Mouse (Mus musculus) adrenal gland, postnatal 14 days (tissue): ENCODE measurements around the gene Zfp622. TPM values are rescaled to one million over a fixed set of nuclear protein-coding genes. Genes with fewer than 3 reads are reported as not detected.
A peak's percentile ranks its signal among the peaks of the same experiment; 100 is the strongest.
"Not testable (repeated sequence)": the region's sequence is repeated elsewhere in the genome, so short reads cannot be mapped to it uniquely, and the experiment has no call there.

Experiments used
- DNase-seq: peaks from one replicate; pipeline ENCODE4 v3.0.0; 2021; ENCODE audit warnings: mixed read lengths
- microRNA-seq, 2 experiments: library from miRNA; unstranded; fragments of <30 nt; microRNA quantifications; one replicate each; pipeline ENCODE4 v1.2.0; 2021
- total RNA-seq: library from RNA; stranded (reverse); gene quantifications from 2 replicates; pipeline ENCODE4 v1.2.3, GENCODE M21; 2021

Zfp622 gene
- total RNA-seq, 1 experiment from 2014 or later, result 33.2 TPM

DNA sequence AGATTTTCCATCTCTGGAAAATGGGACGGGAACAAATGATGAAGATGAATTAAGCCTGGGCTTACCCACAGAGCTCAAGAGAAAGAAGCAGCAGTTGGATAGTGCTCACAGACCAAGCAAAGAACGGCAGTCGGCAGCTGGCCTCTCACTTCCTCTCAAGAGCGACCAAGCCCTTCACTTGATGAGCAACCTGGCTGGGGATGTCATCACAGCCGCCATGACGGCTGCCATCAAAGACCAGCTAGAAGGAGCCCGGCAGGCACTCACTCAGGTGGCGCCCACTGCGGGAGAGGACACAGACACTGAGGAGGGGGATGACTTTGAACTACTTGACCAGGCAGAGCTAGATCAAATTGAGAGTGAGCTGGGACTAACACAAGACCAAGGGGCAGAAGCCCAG is 12.6 kb upstream of the Zfp622 start:
- DNase-seq, result no peak

DNA sequence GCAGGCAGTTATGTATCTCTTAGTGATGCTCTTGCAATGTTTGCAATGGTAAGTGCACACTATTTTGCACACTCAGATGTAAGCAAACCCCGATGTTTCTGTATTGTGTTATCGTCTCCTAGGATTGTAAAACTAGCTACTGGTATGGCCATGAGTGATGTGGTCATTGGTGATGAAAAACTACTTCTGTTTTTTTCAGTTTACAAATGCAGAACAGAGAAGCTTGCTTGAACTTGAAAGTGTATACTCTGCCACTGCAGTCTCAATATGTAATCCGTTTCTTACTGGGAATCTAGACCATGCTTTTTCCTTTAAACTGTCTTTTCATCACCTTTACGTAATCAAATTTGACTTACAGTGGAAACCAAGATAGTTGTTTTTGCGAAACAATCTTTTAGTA is 11.4 kb upstream of the Zfp622 start:
- DNase-seq, result no peak

DNA sequence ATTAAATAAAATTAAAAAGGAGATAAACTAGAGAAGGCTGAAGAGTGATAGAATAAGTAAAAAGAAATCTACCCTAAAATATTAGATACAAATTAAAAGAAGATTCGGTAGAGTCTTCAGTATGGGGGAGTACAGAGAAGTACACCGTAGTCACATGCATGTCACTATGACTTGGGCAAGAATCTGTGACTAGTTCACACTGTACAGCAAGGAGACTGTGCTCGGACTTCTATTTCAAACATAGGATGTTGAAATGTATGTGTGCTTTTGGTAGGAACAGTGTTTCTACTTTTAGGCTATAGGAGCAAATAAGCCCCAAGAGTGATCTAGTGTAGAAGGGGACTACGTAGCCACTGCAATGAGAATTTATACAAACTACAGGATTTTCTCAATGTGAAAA is 9.8 kb upstream of the Zfp622 start:
- no peak for DNase-seq

DNA sequence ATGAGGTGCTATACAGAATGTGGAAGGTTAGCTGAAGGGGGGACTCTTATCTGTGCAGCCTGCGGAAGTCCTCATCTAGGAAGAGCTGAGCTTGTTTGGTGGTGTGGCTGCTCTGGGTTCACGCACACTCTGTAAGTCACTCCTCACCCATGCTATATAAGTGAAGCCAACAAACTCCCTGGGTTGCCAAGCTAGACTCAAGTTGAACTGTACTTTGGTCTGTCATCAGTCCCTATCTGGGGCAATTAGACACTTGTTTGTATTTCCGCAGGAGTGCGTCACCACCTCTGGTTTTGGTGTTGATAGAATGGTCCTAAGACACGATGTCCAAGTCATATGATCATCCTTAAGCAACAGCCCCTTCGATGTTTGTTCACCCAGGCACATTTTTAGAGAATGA is 8.4 kb upstream of the Zfp622 start:
- no peak for DNase-seq

DNA sequence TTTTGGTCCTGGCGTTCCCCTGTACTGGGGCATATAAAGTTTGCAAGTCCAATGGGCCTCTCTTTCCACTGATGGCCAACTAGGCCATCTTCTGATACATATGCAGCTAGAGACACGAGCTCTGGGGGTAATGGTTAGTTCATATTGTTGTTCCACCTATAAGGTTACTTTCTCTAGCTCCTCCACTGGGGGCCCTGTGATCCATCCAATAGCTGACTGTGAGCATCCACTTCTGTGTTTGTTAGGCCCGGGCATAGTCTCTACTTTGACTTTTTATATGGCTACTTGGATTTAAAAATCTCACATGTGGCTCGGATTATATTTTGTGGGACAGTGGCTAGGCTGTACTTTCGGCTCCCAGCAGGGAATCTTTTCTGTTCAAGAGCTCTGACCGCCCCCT is 552 bp upstream of the Zfp622 start:
- not testable (repeated sequence) for DNase-seq

DNA sequence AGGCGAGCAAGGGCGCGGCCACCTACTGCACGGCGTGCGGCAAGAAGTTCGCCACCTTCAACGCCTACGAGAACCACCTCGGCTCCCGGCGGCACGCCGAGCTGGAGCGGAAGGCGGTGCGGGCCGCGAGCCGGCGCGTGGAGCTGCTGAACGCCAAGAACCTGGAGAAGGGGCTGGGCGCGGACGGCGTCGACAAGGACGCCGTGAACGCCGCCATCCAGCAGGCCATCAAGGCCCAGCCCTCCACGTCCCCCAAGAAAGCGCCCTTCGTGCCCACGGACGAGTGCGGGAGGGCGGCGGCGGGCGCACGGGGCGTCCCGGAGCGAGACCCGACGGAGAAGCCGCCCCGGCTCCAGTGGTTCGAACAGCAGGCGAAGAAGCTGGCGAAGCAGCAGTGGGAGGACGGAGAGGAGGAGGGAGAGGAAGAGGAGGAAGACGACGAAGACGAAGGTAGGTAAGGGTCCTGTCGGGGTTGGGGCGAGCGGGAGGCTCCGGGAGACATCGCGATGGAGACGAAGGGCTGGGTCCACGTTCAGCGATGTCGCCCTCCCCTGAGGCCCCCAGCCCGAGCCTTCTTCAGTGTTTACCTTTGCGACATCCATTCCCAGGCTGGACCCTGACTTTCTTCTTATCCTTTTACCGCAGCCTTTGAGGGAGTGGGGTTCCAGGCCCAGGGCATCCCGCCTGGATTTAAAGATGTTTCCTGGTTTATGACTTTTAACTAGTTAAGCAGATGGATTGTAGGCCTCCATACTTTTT is 747 bp downstream of the Zfp622 start:
- DNase-seq, result no peak

DNA sequence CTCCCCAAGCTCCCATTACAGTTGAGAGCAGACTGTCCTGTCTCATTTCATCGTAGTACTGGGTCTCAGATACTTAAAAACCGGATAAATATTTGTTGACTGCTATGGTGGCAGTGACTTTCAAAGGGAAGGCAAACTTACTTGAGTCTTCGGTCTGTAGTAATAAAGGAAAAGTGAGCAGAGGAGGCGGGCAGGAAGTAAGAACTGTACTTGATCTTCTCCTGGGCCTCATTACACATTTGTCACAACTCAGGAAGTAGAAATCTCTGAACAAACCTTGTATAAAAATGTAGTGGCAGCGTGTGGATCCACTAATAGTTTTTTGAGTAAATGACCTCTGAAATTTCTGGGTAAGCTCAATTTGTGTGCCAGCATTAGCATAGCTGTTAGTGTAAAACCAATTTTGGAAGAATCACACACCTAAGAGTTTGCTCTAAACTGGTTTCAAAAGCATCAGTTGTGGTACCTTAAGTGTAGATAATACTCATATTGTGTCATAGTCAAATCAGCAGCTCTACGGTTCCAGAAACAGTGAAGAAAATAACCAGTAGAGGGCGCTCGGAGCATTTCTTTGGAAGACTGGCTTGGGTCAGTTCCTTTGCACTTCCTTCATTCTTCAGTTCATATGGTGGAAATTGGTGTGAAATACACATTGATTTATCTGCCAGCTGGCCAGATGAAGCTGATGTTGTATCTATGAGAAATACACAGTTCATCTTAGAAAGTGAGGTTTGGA is 9.0 kb downstream of the Zfp622 start:
- peak; percentile 74 for DNase-seq

DNA sequence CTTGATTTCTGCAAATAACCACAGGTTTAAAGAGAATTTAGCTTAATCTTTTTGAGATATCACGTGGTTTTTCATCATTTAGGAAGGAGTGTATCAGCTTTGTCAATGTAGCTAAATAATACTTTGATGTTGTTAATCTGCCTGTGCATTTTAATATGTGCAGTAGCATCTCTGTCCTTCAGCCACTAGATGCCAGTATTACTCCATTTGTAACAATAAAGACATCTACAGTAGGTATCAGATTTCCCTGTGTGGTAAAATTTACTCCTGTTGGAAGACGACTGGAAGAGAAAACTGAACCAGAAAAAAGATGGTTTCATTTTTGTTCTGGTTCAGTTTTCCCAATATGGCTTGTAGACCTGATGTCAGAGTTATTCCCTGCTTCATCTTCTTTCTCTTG is 11.4 kb downstream of the Zfp622 start:
- no peak for DNase-seq

DNA sequence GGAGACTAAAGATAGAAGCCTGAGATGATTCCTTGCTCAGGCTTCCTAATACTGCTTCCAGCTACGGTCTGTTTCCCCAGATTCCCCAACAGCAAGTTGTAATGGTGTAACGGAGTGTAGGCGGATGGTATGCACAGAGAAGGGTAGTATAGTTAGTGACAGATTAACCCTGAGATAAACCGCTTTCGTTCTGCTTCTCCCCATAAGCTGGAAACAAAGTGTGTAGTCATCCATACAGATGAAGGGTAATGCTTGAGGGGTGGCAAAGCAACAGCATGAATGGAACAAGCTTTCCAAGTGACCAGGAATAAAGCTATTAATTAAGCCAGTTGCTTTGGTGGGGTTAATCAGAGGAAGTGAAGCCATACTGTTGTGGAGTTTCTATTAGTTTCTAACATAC is 15.4 kb downstream of the Zfp622 start:
- DNase-seq, result not testable (repeated sequence)

DNA sequence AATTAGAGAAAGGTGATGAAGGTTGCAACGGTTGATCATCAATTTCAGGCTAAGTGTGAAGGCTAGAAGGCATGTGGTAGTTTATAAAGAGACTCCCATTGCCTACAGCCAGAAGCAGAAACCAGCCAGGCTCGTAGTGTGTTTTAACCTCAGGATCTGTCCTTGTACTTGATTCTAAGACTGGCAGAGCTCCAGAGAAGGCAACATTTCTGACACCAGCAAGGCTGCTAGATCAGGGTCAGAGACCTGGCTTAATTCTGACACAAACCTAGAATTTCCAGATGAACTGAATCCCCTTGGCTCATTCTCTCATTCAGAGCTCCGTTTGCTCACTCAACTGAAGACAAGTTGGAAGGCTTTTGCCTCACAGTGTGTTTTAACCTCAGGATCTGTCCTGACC is 24.5 kb downstream of the Zfp622 start:
- peak; percentile 39 for DNase-seq

DNA sequence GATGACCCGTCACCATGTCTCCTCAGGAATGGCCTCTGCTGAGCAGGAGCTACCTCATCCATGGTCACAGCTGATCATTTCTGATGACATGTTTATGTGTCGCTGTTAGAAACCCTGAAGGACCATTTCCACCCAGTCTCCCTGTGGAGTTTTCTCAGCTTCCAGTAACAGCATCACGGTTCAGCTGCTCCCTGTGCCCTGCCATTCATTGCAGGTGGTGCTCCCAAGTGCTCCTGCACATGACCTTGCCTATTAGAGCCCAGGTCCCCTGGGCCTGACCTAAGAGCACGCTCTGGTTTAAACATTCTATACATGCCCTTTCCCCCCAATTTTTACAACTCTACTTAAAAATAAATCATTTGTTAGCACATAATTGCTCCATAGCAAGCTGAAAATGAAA is 28.7 kb downstream of the Zfp622 start:
- DNase-seq, result no peak

DNA sequence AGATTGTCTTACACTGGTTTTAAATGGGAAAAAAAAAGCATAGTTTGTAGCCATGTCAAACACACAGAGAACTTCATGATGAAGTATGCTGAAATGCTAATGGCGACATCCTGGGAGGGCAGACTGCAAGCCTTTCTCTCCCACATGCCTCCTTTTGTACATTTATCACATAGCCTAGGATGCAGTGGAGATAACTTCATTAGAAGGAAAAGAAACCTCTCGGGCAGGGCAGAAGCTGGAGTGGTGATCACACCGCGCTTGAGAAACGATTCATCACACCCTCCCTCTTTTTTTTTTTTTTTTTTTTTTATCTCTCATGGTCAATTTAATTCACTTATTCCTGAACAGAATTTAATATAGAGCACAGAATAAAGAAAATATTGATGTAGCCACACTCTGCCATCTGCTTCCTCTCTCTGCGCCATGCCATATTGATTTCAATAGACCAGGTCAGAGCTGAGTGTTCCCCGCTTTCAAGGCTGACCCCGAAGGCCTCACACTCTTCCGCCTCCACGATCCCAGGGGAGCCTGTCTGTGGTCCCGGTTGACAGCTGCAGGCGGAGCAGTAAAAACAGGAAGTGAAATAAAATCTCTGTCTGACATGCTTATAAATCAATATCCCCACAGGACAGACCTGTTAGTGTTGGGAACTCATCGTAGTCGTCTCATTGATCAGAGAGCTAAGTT is 32.0 kb downstream of the Zfp622 start:
- peak; percentile 52 for DNase-seq

DNA sequence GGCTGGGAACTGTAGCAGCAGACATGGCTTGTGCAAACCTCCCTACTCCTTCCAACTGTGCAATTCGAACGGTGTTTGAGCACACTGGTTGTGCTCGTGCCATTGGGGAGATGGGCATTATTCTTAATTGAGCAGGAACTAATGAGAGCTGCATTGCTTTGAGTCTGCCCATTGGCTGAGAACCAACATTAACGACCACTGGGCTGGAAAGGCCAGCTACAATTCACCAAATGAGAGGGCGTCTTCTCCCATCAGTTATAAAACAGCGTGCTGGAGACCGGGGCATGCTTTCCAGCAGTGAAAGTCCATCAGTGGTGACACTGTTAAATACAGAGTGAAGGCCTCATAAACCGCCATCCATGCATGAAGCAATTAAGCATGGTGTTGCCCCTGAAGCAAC is 37.6 kb downstream of the Zfp622 start:
- no peak for DNase-seq

DNA sequence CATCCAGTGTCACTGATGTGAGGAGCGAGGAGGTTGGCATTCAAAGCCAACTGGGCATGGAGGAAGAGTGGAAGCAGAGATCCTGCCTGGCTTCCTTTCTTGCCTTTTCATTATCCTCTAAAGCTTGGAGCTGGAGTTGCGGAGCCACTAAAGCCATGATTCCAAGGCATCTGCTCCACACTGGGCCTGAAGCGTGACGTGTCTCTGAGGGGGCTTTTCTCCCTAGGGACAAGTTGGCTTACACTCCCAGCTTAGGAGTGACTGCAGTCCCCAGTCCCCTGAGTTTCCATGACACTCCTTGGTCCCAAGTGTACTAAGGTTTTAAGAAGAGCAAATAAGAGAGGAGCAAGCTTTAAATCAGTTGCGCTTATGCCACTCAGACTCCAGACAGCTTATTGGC is 38.5 kb downstream of the Zfp622 start:
- no peak for DNase-seq

DNA sequence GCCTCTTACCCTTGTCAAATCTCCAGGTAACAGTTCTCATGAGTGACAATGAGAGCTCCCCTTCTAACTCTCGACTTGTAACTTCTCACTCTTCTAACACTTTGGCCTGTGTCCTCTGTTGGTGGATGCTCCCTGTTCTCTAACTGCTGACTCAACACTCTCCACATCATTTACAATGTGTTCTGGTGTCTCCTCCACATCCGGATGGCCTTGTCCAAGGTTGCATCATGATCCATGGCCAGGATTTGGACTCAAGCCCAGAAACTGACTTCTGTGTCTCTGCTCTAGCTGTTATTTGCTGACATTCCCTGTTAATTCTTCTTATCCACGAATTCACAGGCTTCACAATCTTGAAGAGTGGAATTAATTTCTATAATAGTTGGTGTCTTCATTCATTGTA is 47.5 kb downstream of the Zfp622 start:
- peak; percentile 83 for DNase-seq

DNA sequence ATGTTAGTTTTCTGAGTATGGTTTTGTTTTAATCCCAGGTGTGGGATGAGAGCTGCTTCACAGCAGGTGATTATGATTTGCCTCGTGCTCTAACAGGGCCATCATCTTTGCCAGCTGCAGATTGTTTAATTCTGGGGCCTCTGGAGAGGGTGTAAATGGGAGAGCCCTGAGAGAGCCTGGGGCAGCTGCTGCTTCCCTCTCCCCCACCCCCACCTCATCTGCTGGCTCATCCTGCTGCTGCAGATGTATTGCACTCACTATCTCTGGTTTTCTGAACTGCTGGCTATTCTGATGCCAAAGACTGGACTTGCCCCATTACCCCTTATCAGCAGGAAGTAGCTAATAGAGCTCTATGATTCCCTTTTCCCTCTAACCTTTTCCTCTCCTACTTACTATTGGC is 56.4 kb downstream of the Zfp622 start:
- no peak for DNase-seq

DNA sequence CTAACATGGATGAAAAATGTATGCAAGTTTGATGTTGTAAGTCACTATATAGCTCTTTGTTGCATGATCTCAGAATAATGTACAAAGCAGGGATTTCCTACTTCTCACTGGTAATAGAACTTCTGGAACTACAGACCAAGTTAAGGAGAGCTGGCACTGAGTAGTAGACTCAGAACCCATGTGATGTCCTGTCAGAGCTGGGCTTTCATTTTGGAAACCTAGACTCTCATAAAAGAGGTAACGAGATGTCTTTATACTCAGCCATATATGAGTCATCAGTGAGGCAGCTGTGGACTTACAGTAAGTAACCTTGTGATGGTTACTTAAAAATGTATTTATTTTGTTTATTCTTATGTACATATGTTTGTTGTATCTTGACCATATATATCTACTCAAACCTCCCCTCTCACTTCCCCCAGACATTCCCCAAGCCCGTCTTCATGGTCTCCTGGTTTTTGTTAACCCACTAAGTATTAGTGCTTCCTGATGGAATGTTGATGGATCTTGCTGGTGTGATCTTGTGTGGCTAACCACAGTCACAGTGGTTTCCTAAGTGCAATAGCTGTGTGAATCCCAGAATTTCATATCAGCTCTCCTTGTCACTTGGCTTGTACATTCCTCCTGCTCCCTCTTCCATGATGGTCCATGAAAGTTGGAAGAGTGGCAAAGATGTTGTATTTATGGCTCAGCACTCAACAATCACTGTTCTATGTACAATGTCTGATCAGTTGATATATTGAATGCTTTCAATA is 57.2 kb downstream of the Zfp622 start:
- DNase-seq, result no peak

Small RNAs within 50 kb of the gene (microRNA-seq; reads per million reads assigned to microRNA genes)
- gene Mir7212, result 0 to 0.43 reads per million in 2 experiments

Other genes starting within 250 kb of the Zfp622 start
- 24.3 and 26.7 TPM in 2 replicates for gene Retreg1, start 141.2 kb upstream of the Zfp622 start, total RNA-seq